Mouse (Mus musculus): ENCODE measurements around the gene Synpo2.

- TF ChIP-seq CTCF (IDR thresholded peaks at IDR 0.05; ENCODE audit: low read depth) (no peak), EP300 (IDR thresholded peaks at IDR 0.05; ENCODE audit: low read depth) (no peak)
Measured at GRCm38 (mm10) chr3:123145942-123146341, 90.0 kb downstream of the Synpo2 start.

All from liver, postnatal 0 days (tissue).